Mouse (Mus musculus): ENCODE data around the gene Rpl7a.

Rpl7a gene

DNA sequence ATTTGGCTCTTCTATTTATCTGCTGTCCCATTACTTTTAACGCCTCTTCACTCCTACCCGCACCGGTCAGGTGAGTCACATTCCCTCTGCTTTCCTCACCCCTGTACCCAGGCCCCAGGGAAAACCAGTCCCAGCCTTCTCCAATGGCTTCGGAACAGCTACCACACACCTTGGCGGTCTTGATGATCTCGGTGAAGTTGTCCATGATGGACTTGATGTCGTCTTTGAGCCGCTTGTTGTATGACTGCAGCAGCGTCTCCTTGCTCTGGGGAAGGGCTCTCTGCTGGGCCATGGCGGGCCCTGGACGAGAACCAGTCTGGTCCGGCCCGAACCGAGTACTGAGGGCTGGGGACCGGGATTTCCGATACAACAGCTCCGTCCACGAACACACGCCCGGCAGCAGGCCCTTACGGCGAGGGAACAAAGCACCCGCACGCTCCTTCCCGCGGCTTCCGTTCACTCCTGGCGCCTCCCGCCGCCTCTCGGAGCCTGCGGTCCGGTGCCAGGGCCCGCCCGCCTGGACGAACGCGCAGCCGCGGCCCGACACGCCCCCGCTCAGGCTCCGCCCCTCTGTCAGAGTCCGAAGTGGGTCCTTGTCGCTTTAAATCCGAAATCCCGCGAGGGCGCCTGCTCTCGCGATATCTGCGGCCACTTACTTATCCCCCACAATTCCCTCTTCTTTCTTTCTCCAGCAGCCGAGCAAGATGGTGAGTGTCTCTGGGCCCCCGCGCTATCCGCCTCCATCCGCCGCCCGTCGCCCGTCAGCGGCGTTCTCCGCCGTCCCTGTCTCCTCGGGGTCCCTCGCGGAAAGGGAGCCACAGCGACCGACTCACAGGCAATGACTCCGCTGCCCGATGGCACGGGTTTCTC is at the start of gene Rpl7a, which contains the start of gene Med22:
Gene Rpl7a, plus strand, starts transcription at position 641 of the 870 bp plus-strand sequence.
Gene Med22, minus strand, starts transcription at position 554 of the 870 bp plus-strand sequence.
- TF ChIP-seq GATA4 (IDR thresholded peaks at IDR 0.05; ENCODE audit: insufficient replicate concordance, low read length) = no peak

DNA sequence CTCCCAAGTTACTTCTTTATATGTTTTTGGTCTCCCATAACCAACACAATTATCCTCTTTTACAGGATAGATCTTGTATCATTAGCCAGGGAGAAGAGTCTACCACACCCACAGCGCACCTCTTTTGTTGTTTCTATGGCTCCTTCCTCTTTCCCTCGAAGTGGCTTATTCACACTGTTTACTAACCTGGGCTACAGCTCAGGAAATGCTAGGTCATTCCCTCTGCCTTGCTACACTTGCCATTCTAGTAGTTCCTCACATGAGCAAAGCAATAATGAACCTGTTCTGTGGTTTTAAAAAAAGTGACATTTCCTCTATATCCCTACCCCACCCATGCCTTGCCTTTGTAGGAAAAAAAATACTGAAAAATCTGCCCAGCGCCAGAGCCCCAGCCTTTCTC is 47.7 kb upstream of the Rpl7a start:
- no peak for TF ChIP-seq GATA4 (IDR thresholded peaks at IDR 0.05; ENCODE audit: insufficient replicate concordance, low read length)

DNA sequence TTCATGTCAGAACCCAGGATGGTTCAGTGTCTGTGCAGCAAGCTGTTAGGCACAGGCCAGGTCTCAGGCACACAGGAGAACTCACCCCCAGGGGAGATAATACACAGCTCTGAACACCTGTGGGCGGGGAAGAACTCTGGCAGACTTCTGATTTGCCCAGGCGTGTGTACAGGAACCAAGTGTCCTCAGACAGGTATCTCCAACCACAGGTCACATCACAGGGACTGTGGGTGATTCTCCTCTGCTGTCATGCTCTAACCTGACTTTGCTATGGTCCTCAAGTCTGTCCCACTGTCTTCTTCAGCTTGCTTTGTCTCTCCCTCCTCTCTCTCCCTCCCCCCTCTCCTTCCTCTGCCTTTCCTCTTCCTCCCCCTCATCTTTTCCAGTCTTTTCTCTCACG is 45.7 kb upstream of the Rpl7a start, which contains the start of gene Abo:
Gene Abo, minus strand, starts transcription at position 101 of the 400 bp plus-strand sequence.
- no peak for TF ChIP-seq GATA4 (IDR thresholded peaks at IDR 0.05; ENCODE audit: insufficient replicate concordance, low read length)

DNA sequence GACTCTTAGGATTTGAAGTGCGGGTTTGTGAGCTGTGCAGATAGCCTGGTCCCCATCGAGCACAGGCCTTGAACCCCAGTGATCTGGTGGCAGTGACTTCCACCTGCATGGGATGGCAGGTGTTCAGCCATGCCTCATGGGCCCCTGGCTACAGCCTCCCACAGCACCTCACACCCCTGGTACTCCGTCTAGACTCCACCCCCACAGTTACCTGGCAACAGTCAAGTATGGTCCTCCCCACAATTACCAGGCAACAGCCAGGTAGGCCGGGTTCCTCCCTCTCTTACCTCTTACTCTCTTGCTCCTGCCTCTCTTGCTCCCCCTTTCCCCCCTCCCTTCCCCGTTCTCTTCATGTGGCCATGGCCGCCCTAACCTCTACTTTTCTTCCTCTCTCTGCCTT is 39.9 kb upstream of the Rpl7a start:
- TF ChIP-seq GATA4 (IDR thresholded peaks at IDR 0.05; ENCODE audit: insufficient replicate concordance, low read length) = no peak

DNA sequence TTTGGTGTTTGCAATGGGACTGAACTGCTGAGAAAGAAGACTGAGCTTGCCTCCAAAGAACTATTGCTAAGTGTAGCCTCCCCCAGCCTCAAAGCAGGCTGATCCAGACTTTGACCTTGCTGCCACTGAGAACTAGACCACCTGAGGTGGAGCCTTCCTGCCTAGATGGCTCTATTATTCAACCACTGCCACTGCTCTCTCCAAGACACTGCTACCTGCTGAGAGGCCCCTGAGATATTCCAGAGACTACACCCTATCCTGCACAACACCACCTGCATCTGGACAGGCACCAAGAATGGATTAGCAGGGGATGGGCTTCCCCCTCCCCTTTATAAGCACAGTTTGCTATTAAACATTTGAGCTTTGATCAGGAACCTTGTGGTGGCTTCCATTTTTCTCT is 32.0 kb upstream of the Rpl7a start:
- no peak for TF ChIP-seq GATA4 (IDR thresholded peaks at IDR 0.05; ENCODE audit: insufficient replicate concordance, low read length)

DNA sequence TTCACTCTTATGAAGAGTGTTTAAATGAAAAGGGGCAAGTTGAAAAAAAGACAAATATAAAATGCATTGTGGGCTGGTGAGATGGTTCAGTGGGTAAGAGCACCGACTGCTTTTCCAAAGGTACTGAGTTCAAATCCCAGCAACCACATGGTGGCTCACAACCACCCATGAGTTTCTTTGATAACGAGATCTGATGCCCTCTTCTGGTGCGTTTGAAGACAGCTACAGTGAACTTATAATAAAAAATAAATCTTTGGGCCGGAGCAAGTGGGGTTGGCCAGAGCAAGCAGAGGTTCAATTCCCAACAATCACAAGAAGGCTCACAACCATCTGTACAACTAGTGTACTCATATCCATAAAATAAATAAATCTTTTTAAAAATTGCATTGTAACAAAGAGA is 14.7 kb upstream of the Rpl7a start:
- no peak for TF ChIP-seq GATA4 (IDR thresholded peaks at IDR 0.05; ENCODE audit: insufficient replicate concordance, low read length)

DNA sequence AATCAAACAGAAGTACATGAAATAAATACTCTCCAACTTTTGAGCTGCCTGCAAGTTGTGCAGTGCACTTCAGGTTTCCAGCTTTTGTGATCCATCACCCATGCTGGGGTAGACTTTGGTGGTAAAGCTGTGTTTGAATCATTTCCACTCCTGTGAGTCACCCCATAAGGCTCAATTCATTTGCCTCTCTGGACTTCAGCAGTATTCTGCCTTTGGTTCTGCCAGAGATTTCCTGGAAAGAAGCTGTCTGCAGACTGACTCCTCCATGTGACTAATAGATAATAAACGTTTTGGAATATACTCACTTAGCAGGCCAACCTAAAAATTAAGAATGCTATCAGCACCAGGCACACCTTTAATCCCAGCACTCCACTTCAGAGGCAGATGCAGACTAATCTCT is 9.8 kb upstream of the Rpl7a start:
- no peak for TF ChIP-seq GATA4 (IDR thresholded peaks at IDR 0.05; ENCODE audit: insufficient replicate concordance, low read length)

DNA sequence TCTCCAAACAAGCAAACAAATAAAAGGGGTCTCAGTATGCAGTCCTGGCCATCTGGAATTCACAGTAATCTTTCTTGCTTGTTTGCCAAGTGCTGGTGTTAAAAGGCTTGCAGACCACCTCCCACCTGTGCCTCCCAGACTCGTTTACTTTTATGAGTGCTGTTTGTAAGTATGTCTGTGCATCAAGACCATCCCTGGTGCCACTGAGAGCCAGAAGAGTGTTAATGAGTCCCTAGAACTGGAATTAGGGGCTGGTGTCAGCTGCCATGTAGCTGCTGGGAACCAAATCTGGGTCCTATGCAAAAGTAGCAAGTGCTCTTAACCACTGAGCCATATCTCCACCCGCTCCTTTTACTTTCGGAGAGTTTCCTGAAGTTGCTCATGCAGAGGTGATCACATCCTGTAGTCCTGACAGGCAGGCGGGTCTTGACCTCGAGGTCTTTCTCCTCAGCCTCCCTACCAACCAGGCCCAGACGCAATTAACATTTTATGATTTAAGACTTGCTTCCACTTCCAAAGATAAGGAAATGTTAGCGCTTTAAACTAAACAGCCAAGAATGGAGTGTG is 8.6 kb upstream of the Rpl7a start:
- TF ChIP-seq GATA4 (IDR thresholded peaks at IDR 0.05; ENCODE audit: insufficient replicate concordance, low read length) = no peak

DNA sequence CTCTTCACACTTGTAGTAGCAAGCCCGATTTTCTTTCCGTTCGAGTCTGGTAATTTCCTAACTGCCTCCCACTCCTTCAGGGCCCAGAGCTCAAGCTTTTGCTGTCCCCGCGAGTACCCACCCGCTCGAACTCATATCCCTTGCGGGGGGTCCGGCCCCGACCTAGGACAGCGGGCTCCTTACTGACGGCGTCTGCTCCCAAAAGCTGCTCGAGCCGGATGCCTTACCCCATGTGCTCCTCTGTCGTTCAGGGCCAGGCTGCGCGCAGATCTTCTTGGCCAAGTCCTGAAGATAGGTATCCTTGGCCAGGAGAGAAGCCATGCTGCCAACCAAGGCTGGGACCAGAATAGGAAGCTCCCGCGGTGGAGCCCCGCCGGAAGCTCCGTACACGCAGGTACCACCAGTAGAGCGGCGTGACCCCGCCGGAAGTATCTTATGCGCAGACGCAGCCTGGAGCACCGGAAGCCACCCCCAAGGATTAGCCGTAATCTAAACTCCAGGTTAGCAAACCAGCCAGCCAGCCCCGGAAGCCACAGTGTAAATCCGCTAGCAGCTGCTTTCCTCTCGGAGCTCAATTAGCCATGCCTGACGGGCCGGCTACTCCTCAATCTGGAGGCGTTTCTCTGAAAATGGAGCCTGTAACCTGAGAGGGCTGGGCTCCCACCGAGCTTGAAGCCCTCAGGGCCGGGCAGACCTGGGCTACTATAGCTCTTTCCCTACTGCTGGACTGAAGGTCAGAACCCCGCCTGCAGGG is 7.9 kb upstream of the Rpl7a start, which contains the start of gene Surf6:
Gene Surf6, minus strand, starts transcription at position 413 of the 754 bp plus-strand sequence.
- TF ChIP-seq GATA4 (IDR thresholded peaks at IDR 0.05; ENCODE audit: insufficient replicate concordance, low read length) = peak; percentile 70; the same call in 1 of the 2 replicates

DNA sequence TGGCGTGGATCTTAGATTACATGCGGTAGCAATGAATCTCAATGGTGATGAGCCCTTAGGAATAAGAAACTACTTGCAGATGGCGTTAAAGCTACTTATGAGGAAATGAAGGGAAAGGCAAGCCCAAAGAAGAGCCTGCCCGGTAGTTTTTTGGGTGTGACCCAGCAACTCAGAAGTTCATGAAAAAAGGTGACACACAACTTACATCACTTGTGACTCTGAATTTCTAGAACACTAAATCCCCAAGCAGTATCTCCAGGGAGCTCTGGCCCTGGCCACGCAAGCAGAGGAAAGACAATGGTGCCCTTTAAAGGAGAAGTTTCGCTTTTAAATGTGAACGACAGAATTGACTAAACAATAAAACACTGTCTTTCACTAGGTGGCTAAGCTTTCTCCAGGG is 7.3 kb upstream of the Rpl7a start:
- no peak for TF ChIP-seq GATA4 (IDR thresholded peaks at IDR 0.05; ENCODE audit: insufficient replicate concordance, low read length)

DNA sequence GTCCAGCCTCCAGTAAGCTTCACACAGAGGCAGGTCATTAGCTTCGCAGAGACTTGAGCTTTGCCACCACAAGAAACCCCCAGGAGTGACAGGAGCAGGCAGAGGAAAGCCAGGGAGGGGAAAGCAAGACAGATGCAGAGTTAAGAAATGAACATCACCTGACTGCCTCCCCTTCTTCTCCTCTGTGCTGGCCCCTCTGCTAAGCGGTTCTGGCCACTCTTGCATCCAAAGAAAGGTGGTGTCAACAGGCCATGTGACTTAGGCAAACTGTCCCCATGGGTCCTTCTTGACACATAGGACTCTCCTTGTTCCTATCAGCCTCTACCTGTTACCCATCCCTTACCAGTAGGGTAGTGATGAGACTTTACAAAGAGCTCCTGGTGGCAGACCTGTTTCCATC is 4.6 kb upstream of the Rpl7a start:
- no peak for TF ChIP-seq GATA4 (IDR thresholded peaks at IDR 0.05; ENCODE audit: insufficient replicate concordance, low read length)

DNA sequence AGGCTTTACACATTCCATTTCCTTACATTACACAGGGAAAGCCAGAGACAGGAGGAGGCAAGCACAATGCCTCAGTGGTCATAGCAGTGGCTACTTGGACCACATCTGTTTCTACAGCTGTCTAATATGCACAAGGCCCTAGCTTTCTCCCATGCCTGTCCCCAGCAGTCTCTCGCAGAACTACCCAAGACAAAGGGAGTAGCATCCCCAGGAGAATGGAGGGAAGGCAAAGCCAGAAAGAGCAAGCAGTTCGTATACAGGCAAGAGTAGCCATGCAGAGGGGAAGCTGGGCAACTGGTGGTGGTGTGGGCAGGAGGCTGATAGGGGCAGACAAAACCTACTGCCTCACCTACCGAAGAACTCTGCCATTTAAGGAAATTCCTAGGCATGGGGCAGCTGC is 4.1 kb upstream of the Rpl7a start:
- no peak for TF ChIP-seq GATA4 (IDR thresholded peaks at IDR 0.05; ENCODE audit: insufficient replicate concordance, low read length)

DNA sequence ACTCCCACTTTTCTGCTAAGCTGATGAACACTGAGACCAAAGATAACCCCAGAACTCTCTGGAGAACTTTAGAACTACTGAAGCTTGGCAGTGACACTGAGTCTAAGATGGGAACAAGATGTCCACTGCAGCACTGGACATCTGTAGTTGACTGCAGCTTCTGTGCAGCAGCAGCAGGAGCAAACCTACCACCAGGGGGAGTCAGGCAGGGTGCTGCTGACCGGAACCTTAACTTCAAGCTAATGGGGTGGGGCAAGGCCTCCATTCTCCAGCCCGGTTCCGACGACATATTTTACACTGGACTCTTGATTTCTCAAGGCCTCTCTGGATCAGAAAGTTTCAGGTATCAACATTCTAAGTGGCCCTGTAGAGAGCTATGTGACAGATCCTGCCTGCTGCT is 3.5 kb upstream of the Rpl7a start:
- no peak for TF ChIP-seq GATA4 (IDR thresholded peaks at IDR 0.05; ENCODE audit: insufficient replicate concordance, low read length)

DNA sequence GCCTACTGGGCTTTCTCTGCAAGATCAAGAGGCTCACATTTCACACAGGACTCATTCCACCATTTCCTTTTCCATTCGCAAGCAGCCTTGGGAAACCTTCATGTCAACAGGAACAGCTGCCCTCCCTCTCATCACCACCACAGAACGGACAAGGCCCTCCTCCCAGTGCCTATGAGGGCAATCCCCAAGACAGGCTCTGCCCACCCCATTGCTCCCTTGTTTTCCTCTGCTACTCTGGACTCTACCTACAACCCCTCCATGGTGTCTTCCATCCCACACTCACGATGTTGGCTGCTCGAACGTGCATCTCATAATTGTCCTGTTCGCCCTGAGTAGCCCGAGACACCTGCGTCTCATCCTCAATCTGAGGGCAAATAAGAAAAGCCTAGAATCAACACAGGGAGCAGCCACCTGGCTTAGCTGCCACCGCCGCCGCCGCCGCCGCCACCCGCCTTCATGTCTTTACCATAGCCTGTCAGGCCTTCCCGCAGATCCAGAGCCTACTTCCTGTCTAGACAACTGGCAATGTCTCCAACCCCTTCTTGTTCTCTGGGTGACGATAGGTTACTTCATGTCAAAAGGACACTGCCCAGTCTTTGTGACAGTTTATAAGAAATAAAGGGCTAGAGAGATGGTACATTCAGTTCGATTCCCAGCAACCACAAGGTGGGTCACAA is 1.7 kb upstream of the Rpl7a start:
- TF ChIP-seq GATA4 (IDR thresholded peaks at IDR 0.05; ENCODE audit: insufficient replicate concordance, low read length) = no peak

DNA sequence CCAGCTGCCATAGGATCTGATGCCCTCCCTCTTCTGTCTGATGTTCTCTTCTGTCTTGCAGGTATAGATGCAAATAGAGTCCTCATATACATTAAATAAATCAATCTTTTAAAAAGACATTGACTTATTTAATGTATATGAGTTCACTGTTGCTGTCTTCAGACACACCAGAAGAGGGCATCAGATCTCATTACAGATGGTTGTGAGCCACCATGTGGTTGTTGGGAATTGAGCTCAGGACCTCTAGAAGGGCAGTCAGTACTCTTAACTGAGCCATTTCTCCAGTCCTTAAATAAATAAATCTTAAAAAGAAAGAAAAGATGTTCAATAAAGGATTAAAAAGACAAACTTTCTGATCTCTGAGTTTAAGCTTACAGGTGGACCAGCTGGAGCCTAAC is 1.2 kb upstream of the Rpl7a start:
- TF ChIP-seq GATA4 (IDR thresholded peaks at IDR 0.05; ENCODE audit: insufficient replicate concordance, low read length) = no peak

Measured in liver, adult (tissue).